Mouse (Mus musculus) kidney, adult 8-10 months (tissue): ENCODE results near the gene Snx27.

Source experiments
- DNase-seq, 2 experiments: peaks; one replicate each; pipeline ENCODE4 v3.0.0; 2022

The Snx27 gene

DNA sequence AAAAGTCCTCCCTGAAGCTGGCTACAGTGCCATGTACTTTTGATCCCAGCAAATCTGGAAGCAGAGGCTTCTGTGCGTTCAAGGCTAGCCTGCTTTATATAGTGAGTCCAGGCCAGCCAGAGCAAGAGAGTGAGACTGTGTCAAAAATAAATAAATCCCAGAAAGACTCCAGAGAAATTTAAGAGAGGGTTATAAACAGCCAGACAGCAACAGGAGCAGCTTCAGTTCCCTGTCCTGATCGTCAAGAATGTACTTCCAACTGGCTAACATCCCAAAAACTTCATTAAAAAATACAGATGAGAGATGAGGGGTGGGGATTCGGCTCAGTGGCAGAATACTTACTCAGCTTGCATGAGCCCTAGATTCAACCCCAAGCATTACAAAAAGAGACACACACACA lies 17.4 kb downstream of the Snx27 start:
- no peak for DNase-seq

DNA sequence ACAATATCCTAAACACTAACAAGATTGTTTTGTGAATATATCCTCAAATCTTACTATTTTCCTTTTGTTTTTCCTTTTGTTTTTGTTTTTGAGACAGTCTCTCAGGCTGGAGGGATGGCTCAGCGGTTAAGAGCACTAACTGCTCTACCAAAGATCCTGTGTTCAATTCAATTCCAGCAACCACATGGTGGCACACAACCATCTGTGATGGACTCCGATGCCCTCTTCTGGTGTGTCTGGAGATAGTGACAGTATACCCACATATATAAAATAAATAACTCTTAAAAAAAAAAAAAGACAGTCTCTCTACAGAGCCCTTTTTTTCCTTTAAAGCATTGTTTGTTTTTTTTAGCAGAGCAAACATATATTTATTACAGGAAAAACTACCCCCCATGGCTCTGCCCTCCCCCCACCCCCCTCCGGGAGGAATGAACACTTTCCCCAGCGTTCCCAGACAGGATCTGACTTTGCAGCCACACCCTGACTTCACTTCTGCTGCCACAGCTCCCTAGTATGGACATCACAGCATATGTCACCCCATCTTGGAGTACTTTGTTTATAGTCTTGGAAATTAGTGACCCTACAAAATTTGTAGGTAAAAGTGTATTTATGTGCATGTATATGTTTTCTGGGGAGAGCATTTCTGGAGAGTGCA lies 18.0 kb downstream of the Snx27 start:
- no peak for DNase-seq

DNA sequence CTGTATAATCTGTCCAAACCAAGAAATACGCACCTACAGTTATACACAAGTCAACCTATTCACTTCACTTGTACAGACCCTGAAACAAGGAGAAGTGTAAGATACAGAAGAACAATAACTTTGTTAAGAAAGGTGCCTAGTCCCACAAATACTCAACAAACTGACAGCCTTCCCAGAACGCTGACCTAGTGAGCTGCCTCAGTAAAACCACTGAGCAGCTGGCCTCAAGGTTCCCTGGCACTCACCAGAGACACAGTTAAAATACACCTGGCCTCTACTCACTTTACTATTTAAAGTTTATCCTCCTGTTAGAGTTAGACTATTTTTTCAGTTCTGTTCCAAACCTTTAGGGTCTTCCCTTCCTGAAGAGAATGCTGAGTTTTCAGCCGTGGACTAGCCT lies 19.4 kb downstream of the Snx27 start:
- no peak for DNase-seq

DNA sequence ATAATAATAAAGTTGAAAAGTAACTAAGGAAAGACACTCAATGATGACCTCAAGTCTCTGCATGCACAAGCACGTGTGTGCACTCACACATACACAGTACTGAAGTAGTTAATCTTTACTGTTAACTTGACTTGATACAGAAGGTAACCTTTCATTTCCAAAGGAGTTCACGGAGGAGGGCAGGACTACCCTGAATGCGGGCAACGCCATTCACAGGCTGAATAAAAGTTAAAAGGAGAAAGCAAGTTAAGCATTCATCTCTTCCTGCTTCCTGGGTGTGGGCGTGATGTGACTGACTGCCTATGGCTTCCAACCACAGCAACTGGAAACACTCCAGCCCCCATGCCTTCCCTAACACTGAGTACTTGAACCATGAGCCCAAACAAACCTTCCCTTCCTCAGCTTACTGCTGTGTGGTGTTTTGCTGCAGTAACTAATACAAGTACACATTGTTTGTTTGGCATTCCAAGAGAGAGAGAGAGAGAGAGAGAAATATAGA lies 22.5 kb downstream of the Snx27 start:
- DNase-seq, result peak in 1 of 2 experiments; percentile 37

DNA sequence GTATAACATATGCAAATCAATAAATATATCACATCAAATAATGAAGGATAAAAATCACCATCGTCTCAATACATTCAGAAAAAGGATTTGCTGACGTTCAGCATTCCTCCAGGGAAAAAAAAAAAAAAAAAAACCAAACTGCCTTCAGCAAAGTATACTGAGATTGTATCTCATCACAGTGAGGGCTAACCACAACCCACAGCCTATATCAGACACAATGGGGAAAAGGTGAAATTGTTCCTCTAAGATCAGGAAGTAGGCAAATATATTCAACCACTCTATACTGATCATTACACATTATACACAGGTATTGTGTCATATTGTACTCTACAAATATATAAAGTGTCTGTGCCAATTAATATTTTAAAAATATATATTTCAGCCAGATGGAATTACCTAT lies 33.5 kb downstream of the Snx27 start:
- no peak for DNase-seq

DNA sequence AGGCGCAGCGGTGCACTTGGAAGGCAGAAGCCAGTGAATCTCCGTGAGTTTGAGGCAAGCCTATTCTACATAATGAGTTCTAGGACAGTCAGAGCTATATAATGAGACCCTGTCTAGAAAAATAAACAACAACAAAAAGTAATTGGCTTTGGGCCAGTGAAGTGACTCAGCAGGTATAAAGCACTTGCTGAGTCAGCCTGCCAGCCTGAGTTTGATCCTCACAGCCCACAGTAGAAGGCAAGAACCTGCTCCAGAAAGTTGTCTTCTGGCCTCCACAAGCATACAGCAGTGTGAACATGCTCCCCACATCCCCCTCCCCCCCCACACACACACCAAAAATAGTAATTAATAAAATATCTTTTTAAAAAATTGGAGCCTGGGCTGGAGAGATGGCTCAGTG lies 45.3 kb downstream of the Snx27 start:
- DNase-seq, result no peak

DNA sequence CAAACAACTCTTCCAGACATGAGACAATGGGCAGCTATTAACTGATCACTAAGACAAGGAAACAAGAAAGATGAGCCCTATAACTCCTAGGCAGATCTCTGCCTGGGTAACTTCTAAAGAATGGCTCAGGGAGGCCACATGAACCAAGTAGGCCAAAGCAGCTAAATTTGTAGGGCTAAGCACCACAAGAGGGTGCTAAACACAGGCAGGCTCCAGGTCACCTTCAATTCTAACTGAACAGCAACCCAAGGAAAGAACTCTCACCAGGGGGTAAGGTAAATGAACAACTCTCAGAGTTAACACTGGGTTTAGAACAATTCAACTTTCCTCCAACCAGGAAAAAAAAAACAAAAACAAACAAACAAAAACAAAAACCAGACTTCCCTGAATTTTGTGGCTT lies 48.5 kb downstream of the Snx27 start:
- peak; percentile 75 for DNase-seq

DNA sequence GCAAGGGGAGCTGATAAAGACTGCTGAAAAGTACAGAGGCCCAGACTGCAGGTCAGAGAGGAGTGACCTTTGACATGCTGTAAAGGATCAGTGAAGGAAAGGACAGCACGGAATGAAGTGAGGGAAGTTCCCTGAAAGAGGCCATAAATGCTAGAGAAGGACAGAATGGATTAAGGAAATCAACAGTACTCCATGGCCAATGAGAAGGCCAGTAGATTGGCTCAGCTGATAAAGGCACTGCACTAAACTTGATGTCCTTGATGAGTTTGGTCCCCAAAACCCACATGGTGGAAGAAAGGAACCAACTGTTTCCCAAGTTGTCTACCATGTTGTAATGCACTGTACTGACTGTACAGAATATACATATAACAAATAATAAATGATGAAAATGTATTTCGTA lies 55.8 kb downstream of the Snx27 start:
- no peak for DNase-seq

DNA sequence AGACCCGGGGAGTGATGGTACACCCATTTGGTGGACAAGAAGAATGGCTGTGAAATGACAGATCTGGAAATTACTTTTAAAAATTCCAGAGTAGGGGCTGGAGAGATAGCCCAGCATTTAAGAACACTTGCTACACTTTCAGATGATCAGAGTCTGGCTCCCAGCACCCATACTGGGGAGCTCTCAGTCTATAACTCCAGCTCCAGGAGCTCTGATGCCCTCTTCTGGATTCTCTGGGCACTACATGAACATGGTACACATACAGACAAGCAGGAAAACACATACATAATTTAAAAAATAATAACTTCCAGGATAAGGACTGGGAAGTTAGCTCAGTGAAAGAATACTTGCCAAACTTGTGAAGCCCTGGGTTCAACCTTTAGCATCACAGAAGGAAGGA lies 75.9 kb downstream of the Snx27 start:
- DNase-seq, result peak in 1 of 2 experiments; percentile 23

DNA sequence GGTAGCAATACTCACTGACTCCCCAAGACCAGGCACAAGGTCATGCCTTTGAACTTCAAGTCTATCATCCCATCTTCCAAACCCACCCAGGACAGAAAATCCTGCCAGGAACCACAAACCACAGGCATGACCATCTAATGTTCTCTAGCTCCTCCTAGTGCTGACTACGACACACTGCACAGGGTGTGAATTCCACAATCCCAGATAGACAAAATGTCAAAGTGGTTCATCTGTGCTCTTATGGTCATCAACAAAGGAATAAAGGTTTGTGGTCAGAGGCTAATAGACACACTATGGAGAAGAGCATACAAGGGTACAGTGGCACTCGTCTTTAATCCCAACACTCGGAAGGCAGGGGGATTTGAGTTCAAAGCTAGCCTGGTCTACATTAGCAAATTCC lies 80.3 kb downstream of the Snx27 start:
- peak; percentile 8 to 13 for DNase-seq

DNA sequence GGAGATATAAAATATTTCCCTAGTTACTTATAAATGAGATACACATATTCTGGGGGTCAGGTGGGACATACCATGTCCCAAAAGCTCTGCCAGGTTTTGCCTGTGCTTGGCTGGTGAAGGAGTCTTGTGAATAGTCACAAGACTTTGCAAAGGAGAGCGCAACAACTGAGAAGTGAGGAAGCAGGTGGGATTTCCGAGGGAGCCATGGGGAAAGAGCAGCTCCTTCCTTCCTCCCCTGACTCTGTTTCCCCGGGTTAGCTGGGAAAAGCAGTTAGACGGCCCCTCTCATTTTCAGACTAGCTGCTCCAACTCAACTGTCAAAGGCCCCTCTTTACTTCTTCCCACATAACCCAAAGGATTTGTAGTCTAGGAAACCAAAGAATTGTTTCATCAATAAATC lies 85.4 kb downstream of the Snx27 start:
- DNase-seq, result no peak

DNA sequence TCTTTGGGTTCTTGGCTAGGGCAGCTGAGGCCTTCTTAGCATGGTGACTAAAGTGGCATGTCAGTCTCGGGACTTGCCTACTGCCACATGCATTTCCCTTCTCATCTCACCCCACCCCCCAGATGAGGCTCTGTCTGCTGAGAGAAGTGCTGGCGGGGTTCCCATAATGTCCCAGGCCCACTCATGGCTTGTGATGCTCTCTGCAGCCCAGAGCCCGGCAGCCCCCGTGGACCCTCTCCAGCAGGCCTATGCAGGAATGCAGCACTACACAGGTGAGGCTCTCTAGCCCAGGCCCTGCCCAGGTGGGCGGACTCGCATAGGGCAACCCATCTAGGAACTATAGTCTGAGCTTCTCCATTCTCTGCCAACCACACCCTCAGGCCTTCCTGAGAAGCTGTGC lies 94.9 kb downstream of the Snx27 start:
- DNase-seq, result no peak

DNA sequence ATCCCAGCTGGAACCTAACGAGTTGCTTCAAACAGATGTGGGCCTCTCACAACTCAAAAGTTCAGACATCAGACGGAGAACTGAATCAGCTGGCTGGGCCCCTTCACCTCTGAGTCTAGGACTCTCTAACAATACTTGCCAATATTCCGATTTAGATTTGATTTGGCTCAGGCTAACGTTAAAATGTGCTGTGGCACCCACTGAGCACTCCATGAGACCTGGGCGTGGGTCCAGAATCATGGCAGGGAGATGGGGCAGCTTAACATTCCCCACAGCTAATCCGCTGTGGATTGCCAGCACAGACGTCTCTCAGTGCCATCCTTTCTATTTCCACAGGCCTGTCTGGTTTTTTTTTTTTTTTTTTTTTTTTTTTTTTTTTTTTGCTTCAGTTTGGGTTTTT lies 96.6 kb downstream of the Snx27 start:
- no peak for DNase-seq

DNA sequence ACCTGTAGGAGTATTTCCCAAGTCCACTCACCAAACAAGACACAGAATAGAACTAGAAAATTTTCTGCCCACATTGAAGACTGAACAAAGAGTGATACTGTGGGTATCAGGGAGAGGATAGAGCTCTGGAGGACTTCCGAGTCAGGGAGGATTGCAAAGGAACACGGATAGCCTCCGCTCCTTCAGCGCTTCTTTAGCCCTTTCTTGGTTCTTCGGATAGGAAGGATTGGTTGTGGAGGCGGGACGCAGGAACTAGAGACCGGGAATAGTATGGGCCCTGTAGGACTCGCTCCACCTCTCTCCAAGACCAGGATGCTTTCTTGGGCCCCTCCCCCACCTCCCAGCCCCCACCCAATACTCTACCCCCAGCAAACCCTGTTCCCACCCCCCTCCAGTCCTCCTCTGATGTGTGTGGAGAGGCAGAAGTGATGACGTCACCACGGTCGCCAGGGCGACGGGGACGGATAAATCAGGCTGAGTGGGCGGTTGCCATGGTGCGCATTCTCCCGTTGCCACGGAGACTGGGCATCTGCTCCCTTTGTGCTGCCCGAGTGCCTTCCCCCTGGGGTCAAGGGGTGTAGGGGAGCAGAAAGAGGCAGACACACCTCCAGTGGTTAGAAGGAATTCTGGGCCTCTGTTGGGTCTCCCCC lies 98.6 kb downstream of the Snx27 start:
- no peak for DNase-seq

DNA sequence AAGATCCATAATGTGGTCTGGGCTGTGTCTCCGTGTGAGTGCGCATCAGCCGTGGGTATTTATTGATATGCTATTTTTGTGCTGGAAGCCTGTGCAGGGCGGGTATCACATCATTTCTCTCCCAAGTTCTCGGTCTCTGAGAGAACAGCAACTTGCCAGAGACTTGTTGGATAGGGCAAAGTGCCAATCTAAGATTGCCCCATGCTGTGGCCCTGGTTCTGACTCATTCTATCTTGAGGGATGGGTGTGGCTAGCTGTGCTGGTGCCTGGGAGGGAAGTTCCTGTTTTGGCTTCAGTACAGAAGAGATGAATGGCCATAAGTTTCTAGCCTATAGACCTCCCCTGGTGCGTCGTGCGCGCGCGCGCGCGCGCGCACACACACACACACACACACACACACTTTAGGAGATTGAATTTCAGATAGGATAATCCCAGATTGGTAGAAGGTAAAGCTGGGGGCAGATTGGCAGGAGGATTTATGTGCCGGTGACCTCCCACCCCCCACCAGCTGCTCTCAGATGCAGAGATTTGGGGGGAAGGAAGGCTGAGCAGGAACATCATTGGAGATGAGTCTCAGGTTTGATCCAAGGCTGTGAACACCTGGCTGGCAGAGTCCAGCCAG lies 99.6 kb downstream of the Snx27 start:
- DNase-seq, result no peak

DNA sequence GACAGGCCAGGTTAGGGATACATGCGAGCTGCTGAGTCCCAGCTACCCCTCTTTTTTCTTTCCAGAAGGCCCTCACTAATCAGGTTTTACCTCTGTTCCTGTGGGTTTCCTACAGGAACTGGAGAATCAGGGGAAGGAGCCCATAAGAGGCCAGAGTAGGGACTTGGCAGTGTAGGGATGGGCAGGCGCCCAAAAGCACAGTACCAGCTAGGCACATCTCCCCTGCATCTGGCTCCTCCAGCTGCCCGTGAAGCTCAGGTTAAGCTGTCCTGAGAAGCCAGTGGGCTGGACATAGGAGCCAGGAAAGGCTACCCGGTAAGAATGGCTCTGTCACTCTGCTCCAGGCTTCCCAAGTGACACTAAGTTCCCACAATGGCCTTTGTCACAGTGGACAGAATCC lies 101.1 kb downstream of the Snx27 start:
- DNase-seq, result no peak

DNA sequence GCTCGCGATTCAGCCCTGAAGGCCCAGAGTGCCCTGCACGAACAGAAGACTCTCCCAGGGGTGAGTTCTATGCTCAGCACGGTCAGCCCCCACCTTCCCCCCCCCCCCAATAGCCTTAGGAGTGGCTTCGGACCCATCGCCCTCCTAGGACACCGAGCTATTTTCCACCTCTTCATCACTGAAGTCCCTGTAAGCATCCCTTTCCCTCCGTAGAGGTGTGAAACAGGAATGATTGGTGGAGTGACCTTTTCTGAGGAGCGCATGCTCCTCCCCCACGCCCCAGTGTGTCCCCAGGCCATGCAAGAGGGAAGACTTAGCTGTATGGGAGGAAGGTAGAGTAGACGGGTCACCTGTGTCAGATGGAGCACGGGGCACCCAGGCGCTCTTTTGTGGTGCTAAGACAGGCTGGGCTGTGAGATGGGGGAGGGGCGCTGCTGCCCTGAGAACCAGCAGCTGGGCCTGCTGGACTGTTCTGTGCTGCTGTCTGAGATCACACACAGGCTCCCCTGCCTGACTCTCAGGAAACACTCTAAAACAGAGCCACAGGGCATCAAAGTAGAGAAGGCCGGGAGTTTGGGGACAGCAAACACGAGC lies 102.1 kb downstream of the Snx27 start, which contains the start of gene Riiad1:
TSS of gene Riiad1 (minus strand) at position 51 of the 594 bp plus-strand sequence.
- no peak for DNase-seq

DNA sequence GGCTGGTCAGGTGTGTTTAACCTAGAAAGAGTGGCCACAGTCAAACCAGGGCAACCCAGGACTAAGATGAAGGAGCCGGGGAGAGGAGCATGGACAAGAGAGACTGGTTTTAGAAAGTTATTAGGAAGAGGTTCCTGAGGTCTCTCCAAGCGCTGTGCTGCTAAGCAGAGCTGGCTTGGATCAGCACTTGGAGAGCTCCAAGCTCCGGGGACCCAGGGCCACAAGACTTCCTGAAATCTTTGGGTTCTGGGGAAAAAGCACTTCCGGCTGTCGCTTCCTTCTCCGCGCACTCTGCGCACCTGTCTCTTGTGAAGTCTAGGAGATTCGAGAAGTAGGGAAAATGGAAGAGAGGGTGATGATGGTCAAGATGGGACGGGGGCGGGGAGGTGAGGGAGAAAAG lies 103.0 kb downstream of the Snx27 start:
- no peak for DNase-seq

DNA sequence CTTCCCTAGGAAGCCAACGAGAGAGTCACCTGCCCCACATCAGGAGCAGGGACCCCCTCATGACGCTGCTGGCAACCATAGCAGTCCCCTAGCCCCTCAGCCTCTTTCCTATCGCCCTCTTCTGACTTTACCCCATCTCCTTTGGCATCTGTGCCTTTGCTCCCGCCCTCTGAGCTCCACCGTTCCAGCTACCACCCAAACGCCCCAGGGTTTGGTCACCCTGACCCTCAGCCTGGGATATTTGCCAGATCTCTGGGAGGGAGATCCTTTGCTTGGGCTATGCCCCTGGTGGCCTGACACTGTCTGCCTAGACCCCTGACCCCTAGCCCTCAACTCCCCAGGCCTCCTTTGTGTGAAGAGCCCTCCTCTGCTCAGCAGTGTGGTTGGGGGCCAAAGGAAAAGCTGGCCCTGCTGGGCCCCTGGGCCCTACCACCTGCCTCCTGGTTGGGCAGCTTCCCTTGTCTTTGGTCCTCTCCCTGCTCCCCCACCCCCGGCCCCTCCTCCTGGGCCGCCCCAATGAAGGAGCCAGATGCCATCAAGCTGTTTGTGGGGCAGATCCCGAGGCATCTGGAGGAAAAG lies 103.8 kb downstream of the Snx27 start:
- no peak for DNase-seq

DNA sequence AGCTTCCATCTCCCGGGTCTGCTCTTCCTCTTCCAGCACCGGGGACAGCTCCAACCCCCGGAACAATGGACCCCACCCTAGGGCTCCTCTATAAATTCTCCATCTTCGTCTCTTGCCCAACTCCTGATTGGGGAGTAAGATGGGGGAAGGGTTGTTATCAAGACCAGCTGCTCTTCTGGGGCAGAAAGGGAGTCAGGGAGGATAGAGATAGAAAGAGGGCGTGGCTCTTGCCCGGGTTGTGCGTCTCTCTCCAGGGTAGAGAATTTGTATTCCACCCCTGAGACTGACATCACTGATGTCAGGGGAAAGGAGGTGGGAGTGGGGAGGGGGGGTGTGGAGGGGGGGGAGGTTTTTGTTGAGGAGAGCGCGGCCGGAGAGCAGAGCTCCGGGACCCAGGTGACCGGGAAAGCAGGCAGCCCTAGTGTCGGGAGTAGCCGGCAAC lies 104.5 kb downstream of the Snx27 start, which contains the start of gene Celf3:
TSS of gene Celf3 (plus strand) at position 315 of the 442 bp plus-strand sequence.
- DNase-seq, result no peak

DNA sequence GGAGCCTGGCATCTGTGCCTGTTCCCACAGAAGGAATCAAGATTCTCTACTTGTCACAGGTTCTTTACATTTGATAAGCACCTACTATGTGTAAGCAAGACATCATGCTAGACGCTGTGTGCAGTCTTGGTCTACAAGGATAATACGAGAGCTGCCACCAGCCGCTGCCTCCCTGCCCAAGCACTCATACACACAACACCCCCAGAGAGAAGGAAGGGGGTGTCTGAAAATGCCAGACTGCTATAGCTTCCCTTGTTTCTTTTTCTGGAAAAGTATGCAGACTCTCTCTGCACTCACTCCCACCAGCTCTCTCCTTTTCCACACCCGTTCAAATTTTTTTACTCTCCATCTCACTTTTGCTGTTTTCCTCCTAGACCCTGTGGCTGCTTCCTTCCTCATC lies 105.1 kb downstream of the Snx27 start:
- no peak for DNase-seq

DNA sequence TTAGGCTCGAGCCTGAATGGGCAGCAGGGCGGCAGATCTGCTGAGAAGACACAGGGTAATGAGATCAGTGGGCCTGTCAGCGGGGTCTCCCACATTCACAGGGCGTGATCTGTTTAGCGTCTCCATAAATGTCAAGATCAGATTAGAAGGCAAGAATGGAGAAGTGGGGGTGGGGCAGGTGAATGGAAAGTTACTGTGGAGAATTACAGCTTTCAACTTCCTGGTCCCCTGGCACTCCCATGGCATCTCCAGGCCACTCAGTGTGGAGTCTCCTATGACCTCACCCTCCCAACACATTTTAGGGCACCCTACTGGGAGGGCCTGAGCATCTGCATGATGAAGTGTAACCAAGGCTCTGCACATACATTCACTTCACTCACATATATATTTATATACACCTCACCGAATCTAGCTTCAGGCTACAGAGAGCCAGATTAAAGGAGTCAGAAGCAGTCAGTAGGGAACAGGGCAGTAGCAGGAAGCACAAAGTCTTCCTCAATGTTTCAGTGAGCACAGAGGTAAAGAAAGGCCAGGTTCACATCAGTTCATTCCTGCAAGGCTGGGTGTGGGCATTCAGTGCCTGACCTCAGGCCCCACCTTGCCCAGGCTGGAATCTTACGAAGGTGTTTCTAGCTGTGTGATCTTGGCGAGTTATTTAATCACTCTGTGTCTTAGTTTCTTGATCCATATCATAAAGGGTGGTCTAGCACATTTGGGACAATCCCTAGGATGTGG lies 106.0 kb downstream of the Snx27 start:
- DNase-seq, result peak; percentile 40 to 45
